Mouse (Mus musculus) embryo, embryonic 11.5 days (tissue): ENCODE data around the gene Trip10.

ENCODE experiments used
- DNase-seq: peaks from one replicate; pipeline ENCODE4 v3.0.0-alpha.2; 2012; ENCODE audit warnings: low read depth, low spot score

Gene Trip10

DNA sequence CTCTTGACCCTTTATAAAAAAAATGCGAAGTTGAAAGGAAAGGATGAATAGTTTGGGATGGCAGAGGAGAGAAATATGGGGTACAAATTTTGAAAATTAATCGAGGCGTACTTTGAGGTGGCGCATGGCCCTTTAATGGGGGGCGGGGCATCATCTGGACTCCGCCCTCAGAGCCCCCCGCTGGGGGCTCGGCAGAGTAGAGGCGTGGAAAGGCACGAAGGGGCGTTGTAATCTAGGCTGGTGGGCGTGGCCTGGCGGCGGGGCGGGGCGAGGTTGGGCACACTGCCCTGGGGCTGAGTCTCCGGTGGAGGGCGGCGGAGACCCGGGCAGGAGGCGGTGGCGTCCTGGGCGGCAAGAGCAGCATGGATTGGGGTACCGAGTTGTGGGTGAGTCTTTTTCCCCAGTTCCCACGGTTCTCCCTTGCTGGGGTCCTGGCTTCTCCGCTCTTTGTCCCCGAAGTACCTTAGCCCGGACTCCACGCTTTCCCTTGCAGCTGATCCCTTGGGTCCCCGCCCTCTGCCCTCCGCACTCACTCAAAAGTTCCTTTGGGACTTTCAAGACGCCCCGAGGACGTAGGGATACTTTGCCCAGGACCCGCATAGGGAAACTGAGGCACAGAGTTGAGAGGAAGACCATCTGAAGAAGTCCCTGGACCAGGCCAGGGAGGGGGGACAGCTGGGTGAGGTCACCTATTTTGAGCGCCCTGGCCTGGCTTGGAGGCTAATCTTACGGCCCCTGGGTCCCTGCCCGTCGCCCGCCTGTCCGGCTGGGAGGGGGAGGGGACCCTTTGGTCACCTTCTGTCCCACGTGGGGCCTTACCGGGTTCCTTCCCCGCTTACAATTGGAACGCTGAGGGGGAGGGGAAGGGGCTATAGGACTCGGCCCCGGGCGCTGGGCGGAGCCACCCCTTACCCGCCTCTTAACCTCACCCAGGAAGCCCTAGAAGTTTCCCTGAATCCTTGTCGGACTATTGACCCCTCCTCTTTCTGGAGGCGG is at the start of gene Trip10:
Trip10 (plus strand) TSS at position 270 of the 996 bp plus-strand sequence.
- peak; percentile 89 for DNase-seq

DNA sequence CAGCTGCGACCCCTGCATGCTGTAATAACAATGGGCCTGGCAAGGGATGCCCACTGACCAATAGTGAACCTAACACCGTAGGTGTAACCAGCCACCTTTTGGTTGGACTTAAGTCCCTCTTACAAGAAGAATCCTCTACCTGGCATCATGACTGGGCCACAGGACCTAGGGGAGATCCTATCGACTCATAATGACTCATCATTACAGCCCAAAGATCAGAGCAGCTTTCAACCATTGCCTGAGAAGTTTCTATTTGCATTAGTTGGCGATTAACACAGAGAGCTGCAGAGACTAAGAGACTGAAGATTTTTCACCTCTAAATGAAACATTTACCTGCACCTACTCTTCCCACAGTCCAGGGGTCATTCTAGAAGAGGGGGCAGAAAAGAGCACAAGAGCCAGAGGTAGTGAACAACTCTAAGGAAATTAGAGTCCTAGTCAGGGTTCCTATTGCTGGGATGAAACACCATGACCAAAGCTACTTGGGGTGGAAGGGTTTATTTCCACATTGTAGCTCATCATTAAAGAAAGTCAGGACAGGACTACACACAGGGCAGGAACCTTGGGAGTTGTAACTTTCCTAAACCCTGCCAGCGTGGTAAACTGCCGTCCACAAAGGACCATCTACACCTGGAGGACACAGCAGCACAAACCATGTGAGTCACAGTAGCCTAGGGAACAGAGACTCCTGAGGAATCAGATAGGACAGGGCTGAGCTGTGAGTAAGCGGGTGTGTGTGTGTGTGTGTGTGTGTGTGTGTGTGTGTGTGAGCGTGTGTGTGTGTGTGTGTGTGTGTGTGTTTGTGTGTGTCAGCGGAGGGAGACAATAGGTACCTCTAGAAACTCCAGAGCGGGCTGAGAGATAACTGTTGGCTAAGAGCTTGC is 47.2 kb upstream of the Trip10 start:
- DNase-seq: no peak

DNA sequence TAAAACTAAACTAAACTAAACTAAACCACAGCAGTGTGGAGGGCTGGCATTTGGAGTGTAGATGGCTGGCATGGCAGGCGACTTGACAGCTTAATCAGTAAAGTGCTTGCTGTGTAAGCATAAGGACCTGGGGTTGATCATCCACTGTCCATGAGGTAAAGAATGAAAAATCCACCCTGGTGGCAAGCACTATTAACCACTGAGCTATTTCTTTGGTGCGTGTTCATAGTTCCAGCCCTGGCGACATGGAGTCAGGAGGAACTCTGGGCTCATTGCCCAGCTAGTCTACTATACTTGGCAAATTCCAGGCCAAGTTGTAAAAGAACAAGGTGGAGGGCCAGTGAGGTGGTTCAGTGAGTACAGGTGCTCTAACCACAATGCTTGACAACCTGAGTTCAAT is 41.3 kb upstream of the Trip10 start:
- DNase-seq: no peak

DNA sequence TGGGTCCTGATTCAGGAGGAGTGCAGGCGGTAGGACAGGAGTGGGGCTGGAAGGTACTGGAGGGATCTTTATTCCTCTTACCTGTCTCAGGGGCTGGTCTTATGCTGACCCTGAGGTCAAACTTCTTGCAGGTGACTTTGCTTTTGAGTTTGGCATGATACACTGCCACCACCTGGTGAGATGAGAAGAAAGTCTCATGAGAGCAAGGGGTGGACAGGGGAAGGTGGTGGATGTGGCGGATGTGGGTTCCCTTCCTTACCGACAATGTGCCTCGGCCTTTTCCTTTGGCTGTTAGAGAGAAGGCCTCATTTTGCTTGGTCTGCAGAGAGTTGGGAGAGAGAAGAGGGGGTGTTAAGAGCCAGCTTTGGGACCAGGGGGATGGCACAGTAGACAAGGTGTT is 39.9 kb upstream of the Trip10 start:
- DNase-seq: no peak

DNA sequence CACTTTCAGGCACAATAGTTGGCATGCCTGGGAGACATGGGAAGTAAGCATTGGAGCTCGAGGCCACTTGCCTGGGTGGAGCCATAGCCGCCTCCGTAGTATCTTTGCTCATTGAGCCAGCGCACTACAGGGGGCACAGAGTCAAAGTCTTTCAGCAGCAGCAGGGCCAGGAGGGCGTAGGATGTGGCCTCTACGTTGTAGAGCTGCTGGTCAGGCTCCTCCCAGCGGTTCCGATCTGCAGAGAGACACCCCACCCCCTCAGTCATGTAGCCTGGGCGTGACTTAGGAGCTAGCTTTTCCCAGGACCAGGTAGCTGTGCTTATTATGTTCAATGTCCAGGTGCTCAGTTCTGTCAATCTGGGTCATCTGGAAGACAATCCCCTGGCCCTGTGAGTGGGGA is 37.8 kb upstream of the Trip10 start:
- no peak for DNase-seq

DNA sequence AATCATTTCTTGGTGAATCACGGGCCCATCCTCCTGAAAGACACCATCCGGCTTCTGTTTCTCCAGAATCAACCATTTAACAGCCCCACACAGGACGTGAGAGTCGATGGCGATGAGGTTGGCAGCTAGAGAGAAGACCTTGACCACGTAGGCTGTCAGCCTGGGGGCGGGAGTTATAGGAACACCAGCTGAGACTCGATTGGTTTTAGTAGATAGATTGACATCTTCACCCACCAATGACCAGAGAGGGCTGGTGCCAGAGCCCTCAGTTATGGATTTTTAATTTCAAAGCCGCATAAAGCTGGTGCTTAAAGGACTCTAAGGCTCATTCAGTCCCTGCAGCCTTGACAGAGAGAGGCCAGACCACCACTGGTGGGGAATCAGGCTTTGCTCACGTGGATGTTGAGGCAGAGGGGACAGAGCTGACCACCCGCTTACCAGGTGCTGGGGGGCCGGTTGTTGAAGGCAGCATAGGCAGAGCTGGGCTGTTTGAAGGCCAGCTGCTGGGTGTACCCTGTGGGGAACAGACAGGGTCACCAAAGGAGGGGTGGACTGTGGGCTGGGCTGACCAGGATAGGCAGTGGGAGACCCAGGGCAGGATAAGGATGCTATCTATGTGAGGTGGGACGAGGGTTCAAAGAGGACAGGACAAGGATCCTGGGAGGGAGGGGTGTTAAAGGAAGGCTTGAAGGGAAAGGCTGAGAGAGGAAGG is 34.4 kb upstream of the Trip10 start:
- no peak for DNase-seq

DNA sequence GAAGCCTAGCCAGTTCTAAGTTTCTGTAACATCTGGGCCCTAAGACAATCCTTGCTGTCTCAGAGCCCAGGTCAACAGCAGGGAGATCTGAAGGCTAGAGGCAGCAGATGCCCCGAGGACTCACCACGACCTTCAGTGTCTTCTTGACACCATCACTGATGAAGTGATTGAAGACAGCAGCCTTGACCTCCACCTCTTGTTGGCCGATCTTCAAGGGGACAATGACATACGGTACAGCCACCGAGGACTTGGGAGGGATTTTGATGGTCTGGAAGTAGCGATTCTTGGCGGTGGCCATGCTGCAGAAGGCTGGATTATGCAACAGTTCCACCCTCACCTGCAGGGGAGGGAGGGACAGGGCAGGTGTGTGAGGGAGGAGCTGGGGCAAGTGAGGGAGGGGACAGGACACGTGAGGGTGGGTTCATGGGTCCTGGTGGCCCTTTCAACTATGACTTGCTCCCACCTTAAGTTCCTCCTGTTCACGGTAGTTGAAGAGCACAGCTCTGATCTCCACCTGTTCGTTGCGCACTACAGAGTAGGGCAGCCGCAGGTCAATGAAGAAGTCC is 30.8 kb upstream of the Trip10 start:
- DNase-seq: no peak

DNA sequence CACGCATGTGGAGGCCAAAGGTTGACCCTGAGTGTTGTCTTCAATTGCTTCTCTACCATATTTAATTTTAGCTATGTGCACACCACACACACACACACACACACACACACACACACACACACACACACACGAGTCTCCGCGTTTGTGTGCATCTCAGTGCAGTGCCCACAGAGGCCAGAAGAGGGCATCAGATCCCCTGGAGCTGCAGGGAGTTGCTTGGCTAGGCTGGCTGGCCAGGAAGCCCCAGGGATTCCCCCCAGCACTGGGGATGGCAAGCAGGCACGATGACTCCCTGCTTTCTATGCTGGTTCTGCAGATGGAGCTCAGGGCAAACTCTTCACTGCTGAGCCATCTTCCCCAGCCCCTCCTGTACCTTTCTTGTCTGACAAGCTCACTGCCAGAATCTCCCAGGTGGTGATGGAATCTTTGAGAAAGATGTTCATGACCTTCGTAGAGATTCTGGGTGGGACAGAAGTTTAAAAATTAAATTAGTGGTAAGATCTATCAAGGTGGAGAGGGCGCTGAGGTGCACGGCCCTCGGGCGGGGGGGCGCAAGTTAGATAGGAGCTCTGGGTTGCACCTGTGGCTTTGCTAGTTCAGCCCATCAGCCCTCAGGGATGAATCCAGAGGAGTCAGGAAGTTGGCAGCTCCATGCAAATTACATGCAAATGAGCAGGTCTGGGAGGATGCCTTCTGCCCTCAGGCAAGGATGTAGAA is 29.9 kb upstream of the Trip10 start:
- peak; percentile 32 for DNase-seq

DNA sequence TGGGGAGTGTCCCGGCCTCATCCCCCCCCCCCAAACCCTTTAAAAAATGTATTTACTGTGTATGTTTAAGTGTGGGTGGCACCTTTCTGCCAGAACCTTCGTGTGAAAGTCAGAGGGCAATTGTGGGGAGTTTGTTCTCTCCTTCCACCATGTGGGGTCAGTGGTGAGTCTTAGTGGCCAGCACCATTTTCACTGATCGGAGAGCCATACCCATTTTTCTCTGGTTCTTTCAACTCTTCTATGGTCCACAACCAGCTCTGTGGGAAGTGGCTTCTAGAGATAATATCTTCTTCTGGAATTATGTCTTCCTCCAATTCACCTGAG is 29.4 kb upstream of the Trip10 start:
- DNase-seq: peak; percentile 11

DNA sequence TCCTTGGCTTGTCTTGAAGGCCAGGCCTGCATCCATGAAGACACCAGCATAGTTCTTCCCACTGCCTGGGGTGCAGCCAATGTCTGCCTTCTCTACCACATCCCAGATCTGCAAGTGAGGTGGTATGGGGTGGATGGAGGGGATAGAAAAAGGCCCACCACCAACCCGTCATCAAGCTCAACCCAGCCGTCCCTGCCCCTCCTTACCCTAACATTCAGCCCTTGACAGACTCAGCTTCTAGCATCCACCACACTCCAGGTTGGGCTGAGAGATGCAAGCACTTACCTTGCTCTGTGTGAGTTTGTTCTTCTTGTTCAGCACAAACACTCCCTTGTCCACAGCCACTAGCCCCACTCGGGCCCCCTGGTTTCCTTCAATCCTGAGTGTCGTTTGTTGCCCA is 27.3 kb upstream of the Trip10 start:
- DNase-seq: no peak

DNA sequence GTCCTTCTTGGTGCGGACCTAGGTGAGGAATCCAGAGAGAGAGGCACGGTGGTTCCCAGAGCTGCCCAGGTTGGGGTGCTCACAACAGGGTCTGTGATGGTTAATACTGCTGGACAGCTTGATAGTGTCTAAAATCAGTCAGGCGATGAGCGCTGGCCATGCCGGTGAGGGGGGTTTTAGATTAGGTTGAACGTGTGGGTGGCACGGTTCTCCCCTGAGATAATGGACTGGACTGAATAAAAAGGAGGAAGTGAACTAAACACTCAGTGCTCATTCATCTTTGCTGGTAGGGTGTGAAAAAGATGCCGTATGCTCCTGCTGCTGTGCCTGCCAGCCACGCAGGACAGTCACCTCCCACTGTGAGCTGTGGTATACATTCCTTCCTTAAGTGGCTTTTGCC is 25.9 kb upstream of the Trip10 start:
- no peak for DNase-seq

DNA sequence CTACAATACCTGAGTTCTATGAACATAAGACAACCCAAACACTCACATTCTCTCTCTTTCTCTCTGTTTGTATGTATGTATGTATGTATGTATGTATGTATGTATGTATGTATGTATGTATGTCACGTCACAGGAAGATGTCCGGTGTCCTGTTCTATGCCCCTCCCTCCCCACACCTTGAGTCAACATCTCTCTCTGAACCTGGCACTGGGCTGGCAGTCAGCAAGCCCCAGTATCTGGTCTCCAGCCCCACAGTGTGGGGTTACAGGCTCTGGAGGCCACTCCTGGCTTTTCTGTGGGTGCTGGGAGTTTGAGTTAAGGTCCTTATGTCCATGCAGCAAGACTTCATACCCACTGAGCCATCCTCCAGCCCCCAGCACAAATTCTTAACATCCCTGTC is 21.8 kb upstream of the Trip10 start:
- no peak for DNase-seq

DNA sequence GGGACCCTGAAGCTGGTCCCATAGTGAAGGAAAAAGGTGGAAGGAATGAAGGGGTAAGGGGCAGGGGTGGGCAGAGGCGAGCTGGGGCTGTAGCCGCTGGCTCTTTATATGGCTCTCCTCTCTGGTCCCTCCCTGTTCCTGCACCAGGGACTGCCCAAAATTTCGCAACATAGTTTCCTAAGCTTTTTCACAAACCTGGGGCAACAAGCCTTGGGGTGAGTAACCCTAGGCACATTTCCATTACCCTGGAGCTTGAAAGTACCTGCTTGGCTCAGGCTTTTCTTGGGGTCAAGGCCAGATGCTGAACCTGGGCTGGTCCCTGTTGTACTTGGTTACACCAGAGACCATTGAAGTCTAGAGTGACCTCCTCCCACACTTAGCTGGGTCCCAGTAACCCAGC is 21.2 kb upstream of the Trip10 start, which contains the start of gene C3:
C3 (minus strand) TSS at position 123 of the 400 bp plus-strand sequence.
- DNase-seq: no peak

DNA sequence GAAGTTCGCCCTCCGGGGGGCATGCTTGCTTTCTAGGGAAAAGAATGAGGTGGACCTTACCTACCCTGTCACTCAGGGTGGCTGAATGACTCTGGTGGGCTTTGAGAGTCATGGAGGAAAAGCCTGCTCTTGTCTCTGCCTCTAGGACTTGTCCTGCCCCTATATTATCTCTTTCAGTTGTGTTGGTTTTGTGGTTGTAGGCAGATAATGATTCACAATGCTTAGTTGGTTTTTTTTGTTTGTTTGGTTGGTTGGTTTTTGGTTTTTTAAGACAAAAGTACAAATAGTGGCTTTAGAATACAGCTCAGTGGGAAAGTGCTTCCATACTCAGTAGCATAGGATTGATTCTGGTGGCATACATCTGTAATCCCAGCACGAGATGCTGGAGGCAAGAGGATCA is 20.4 kb upstream of the Trip10 start:
- DNase-seq: no peak

DNA sequence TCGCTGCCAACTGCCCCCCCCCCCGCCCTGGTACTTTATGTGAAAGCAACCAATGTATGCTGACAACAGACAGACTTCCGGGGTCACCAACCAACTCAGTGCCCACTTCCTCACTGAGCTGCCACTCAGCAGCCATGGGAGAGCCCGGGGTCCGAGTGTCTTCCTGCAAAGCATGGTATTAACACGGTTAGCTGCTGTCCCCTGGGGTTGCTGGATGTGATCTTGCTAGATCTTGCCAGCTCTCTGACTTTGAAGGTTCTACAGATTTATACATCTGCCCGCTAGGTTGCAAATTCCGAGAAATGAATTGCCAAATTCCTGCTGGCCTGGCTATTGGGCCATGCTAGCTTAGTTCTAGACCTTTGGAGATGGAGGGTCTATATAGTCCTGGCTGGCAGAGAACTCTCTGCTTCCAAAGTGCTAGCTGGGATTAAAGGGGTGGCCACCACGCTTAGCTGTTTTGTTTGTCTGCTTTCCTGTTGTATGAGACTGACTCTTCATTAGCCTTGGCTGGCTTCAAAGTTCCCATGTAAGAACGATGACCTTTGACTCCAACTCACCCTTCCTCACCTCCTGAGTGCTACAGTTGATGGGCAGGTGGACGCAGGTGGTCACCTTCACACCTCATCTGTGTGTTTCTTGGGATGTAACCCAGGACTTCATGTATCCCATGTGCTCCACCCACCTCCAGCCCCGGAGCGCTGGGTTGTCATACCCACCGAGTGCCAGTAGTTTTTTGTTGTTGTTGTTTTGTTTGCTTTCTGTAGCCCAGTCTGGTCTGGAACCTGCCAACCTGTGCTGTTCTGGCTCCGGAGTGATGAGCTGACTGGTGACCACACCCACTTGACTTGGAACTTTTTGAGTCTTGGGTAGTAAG is 19.2 kb upstream of the Trip10 start:
- no peak for DNase-seq

DNA sequence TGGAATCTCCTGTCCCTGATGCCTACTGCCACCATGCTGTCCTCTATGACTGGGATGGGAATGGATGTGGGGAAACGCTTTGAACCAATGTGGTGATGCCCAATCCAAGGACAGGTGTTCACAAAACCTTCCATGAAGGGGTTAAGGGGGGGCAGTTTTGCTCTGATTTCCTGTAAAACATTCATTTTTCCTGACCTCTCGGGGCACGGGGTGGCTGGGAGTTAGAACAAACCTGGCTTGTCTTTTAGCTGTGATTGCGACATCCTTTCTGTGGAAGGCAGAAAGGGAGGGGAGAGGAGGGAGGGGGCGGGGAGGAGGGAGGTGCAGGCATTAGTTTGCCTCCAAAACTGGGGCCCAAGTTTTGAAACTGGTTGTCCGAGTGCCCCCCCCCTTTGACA is 18.5 kb upstream of the Trip10 start:
- DNase-seq: no peak

DNA sequence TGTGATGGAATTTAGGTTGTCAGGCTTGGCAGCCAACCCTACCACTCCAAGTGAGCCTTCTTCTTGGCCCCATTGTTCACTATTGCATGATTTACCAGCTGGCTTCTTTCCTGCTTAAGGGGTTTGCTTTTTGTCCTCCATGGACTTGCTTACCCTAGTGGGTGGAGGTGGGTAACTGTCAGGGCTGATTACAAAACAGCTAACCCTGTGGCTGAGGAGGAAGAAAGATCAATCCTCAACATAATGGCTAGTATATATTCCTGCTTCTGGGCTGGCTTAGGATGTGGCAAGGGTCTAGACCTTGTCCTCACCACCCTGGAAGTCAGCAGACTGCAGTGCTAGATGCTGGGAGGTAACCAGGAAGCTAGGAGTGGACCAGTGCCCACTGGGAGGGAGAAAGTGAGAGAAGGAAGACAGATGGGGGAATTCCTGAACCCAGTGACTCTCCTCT is 17.9 kb upstream of the Trip10 start:
- no peak for DNase-seq

DNA sequence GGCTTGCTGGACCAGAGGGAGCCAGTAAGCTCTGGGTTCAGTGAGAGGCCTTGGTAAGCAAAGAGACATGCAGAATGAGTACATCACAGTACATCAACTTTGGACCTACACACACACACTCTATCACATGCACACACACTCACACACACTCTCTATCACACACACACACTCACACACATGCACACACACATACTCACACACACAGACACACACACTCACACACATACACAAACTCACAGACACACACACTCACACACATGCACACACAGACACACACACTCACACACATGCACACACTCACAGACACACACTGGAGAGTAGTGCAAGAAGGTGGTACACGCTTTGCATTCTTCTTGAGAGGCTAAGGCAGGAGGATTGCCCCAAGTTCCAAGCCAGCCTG is 17.1 kb upstream of the Trip10 start:
- no peak for DNase-seq

DNA sequence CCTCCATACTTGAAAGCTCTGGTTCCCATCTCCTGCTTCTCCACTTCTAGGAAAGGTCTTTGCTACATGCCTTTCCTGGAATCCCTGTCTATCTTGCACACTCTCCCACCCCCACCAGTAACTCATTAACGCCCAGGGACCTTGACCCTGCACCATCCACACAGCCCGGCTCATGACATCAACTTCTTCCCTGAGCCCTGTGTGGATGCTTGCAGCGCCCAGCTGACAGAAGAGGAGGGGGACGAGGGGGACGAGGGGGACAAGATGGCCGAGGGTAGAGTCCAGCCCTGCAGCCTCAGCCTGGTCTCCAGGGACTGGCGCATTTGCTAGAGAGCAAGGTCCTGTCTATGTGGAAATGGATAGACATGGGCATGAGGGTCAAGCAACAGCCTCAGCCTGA is 16.2 kb upstream of the Trip10 start:
- DNase-seq: no peak
